In genomic region chr15:74157320-74157719, GRCm38 (mm10) we compare ENCODE assay signal across 14 mouse cellular contexts.
DNase-seq lines count a peak whose midpoint lies in the region; ATAC-seq lines count a peak whose summit lies in the region.
"Had no signal": no experiment of that assay in that cellular context is flagged by ENCODE, and none has a peak within 500 bp of the region (broad histone marks: within the 10 kb centered on the region; RNA-seq: fewer than 3 reads in every experiment).

No protein-coding gene starts in this region.

- no peaks in the 10 kb centered on the region for H3K27me3 ChIP-seq in forebrain, embryonic 16.5 days (replicated peaks; ENCODE audit: control insufficient read depth, insufficient read depth, low read length)
- 0 out of 2 replicates have a peak, but pooled peaks cover 2% of the 10 kb centered on the region for H3K27me3 ChIP-seq in limb, embryonic 11.5 days (ENCODE audit: control insufficient read depth, insufficient read depth, low read length)
- peaks cover 29% of the 10 kb centered on the region for H3K27me3 ChIP-seq in neural tube, embryonic 13.5 days
- H3K27me3 ChIP-seq: liver, embryonic 13.5 days had no signal

- H3K4me2 ChIP-seq in forebrain, embryonic 16.5 days (ENCODE audit: low read length): no peak overlapping the region
- no peak overlapping the region for H3K4me2 ChIP-seq in limb, embryonic 11.5 days (ENCODE audit: low read depth, severe bottlenecking)
- H3K4me2 ChIP-seq in neural tube, embryonic 13.5 days: no peak overlapping the region
- H3K4me2 ChIP-seq: heart, embryonic 13.5 days; liver, embryonic 13.5 days had no signal

- DNase-seq in layer of hippocampus, adult 9-11 months: peak; percentile 25
- no peak for DNase-seq in layer of hippocampus, postnatal 25 days (ENCODE audit: extremely low spot score in 1 of 2, low spot score in 1 of 2)
- peak; percentile 31 for DNase-seq in limb, embryonic 11.5 days (ENCODE audit: low spot score)
- no peak for DNase-seq in testis, postnatal 14 days (ENCODE audit: low spot score)
- DNase-seq in heart, adult 8-10 months (ENCODE audit: low spot score): no peak
- DNase-seq in frontal cortex, postnatal 36 days (ENCODE audit: low spot score in 2 of 2): no peak
- DNase-seq: gastrocnemius, adult 2 months; kidney, postnatal 14 days; liver, embryonic 13.5 days; lung, postnatal 36 days had no signal

- H3K4me1 ChIP-seq in forebrain, embryonic 16.5 days (replicated peaks; ENCODE audit: control insufficient read depth, insufficient read depth, low read length): peaks cover 40% of the 10 kb centered on the region
- peaks cover 9% of the 10 kb centered on the region; the same call in 1 of the 2 replicates for H3K4me1 ChIP-seq in limb, embryonic 11.5 days (ENCODE audit: control insufficient read depth, insufficient read depth, low read length)
- peaks cover 49% of the 10 kb centered on the region for H3K4me1 ChIP-seq in neural tube, embryonic 13.5 days (replicated peaks)
- H3K4me1 ChIP-seq: heart, embryonic 13.5 days; liver, embryonic 13.5 days had no signal

- peak overlapping the region; percentile 9 for H3K27ac ChIP-seq in forebrain, embryonic 16.5 days (ENCODE audit: low read length)
- no peak overlapping the region for H3K27ac ChIP-seq in limb, embryonic 11.5 days (replicated peaks; ENCODE audit: low read depth, low read length)
- peak overlapping the region; percentile 46 for H3K27ac ChIP-seq in neural tube, embryonic 13.5 days (replicated peaks)
- H3K27ac ChIP-seq: gastrocnemius, adult 2 months; heart, embryonic 13.5 days; liver, embryonic 13.5 days had no signal

- H3K9me3 ChIP-seq in forebrain, embryonic 16.5 days (ENCODE audit: control insufficient read depth, low read length): no peaks in the 10 kb centered on the region
- no peaks in the 10 kb centered on the region for H3K9me3 ChIP-seq in limb, embryonic 11.5 days (ENCODE audit: control insufficient read depth, low read length)
- no peaks in the 10 kb centered on the region for H3K9me3 ChIP-seq in neural tube, embryonic 13.5 days
- H3K9me3 ChIP-seq: liver, embryonic 13.5 days had no signal

- ATAC-seq in forebrain, embryonic 16.5 days: peak; percentile 66
- ATAC-seq in limb, embryonic 11.5 days (ENCODE audit: insufficient number of reproducible peaks, low FRiP score, low TSS enrichment, low read depth): no peak
- peak; percentile 80 for ATAC-seq in neural tube, embryonic 13.5 days (ENCODE audit: low read depth)

- no peaks in the 10 kb centered on the region for H3K36me3 ChIP-seq in forebrain, embryonic 16.5 days (ENCODE audit: control insufficient read depth, insufficient read depth)
- no peaks in the 10 kb centered on the region for H3K36me3 ChIP-seq in limb, embryonic 11.5 days (ENCODE audit: control insufficient read depth, insufficient read depth, low read length)
- H3K36me3 ChIP-seq in neural tube, embryonic 13.5 days: no peaks in the 10 kb centered on the region
- H3K36me3 ChIP-seq: G1E; heart, embryonic 13.5 days; liver, embryonic 13.5 days had no signal

- H3K9ac ChIP-seq in forebrain, embryonic 16.5 days (replicated peaks; ENCODE audit: low read depth, low read length): 0 out of 2 replicates have a peak overlapping the region, but pooled peaks have one; percentile 3
- H3K9ac ChIP-seq in limb, embryonic 11.5 days (ENCODE audit: low read length): no peak overlapping the region
- H3K9ac ChIP-seq in neural tube, embryonic 13.5 days: no peak overlapping the region
- H3K9ac ChIP-seq: heart, embryonic 13.5 days; liver, embryonic 13.5 days had no signal

- H3K4me3 ChIP-seq in forebrain, embryonic 16.5 days (replicated peaks; ENCODE audit: low read length): no peak overlapping the region
- H3K4me3 ChIP-seq in limb, embryonic 11.5 days (ENCODE audit: low read depth, low read length): no peak overlapping the region
- H3K4me3 ChIP-seq in neural tube, embryonic 13.5 days: no peak overlapping the region
- H3K4me3 ChIP-seq: gastrocnemius, adult 2 months; heart, embryonic 13.5 days; liver, embryonic 13.5 days had no signal

- 26% methylated on average over 8 of the region's 8 CpGs for WGBS in forebrain, embryonic 16.5 days
- WGBS in limb, embryonic 11.5 days: 31% methylated on average over 8 of the region's 8 CpGs
- WGBS in neural tube, embryonic 13.5 days: 8% methylated on average over 8 of the region's 8 CpGs

Comparison
In these comparisons a context has a peak if more than half of its experiments do, and no peak if none do; other contexts are left out.
1. DNase-seq: peak in layer of hippocampus, adult 9-11 months (single experiment) and limb, embryonic 11.5 days (single experiment); none in layer of hippocampus, postnatal 25 days (0 of 2), testis, postnatal 14 days (single experiment), heart, adult 8-10 months (single experiment) and frontal cortex, postnatal 36 days (0 of 2).